Comparison of ENCODE assay signal across 14 mouse cellular contexts in the genomic region with DNA sequence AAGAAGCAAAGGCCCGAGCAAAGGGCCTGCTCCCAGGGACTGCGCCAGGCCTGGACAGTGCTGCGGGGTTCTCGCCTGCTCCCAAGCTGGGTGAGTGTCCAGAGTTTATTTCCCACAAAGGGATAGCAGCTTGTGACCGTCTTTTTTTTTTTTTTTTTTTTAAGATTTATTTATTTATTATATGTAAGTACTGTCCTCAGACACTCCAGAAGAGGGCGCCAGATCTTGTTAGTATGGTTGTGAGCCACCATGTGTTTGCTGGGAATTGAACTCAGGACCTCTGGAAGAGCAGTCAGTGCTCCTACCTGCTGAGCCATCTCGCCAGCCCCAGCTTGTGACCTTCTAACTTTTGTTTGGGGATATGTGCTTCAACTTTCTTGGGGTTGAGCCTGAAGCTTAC. TPM values are rescaled to one million over a fixed set of nuclear protein-coding genes. Genes with fewer than 3 reads are reported as not detected.
A peak's percentile ranks its signal among the peaks of the same experiment; 100 is the strongest.
DNase-seq lines count a peak whose midpoint lies in the region; ATAC-seq and TF ChIP-seq lines count a peak whose summit lies in the region.
"Had no signal": no experiment of that assay in that cellular context is flagged by ENCODE, and none has a peak within 500 bp of the region (broad histone marks: within the 10 kb centered on the region; RNA-seq: fewer than 3 reads in every experiment).

No protein-coding gene starts in this region.

- TF ChIP-seq CTCF in midbrain, postnatal 0 days (IDR thresholded peaks at IDR 0.05), result peak; percentile 50
- peak; percentile 39; the same call in 1 of the 2 replicates for TF ChIP-seq CTCF in small intestine, adult 2 months (IDR thresholded peaks at IDR 0.05; ENCODE audit: extremely low read depth, insufficient read length, insufficient replicate concordance, low read depth, low read length)

- no peak overlapping the region for H3K4me3 ChIP-seq in midbrain, postnatal 0 days (ENCODE audit: low read depth, low read length)
- no peak overlapping the region for H3K4me3 ChIP-seq in midbrain, embryonic 10.5 days
- H3K4me3 ChIP-seq in small intestine, adult 2 months (ENCODE audit: low read depth, low read length), result no peak overlapping the region
- H3K4me3 ChIP-seq: hindbrain, embryonic 12.5 days; midbrain, embryonic 15.5 days had no signal

- WGBS in midbrain, postnatal 0 days, result 77% methylated on average over 7 of the region's 7 CpGs
- 86% methylated on average over 7 of the region's 7 CpGs for WGBS in midbrain, embryonic 10.5 days
- 71% methylated on average over 7 of the region's 7 CpGs for WGBS in small intestine, adult 2 months

- no peak for TF ChIP-seq POLR2A in small intestine, adult 2 months (IDR thresholded peaks at IDR 0.05; ENCODE audit: low read depth, low read length)

- no peak overlapping the region for H3K4me2 ChIP-seq in midbrain, postnatal 0 days (ENCODE audit: low read depth, low read length, poor library complexity, severe bottlenecking)
- H3K4me2 ChIP-seq: hindbrain, embryonic 12.5 days; midbrain, embryonic 15.5 days had no signal

- ATAC-seq in midbrain, postnatal 0 days (ENCODE audit: low FRiP score), result no peak
- ATAC-seq: activated CD4-positive, CD25-positive, alpha-beta regulatory T cell, adult 4 months; forebrain, embryonic 14.5 days; midbrain, embryonic 15.5 days had no signal

- no peaks in the 10 kb centered on the region for H3K9me3 ChIP-seq in midbrain, postnatal 0 days (ENCODE audit: low read length)
- H3K9me3 ChIP-seq in midbrain, embryonic 10.5 days (replicated peaks), result no peaks in the 10 kb centered on the region
- H3K9me3 ChIP-seq: hindbrain, embryonic 12.5 days; midbrain, embryonic 15.5 days had no signal

- H3K27ac ChIP-seq in midbrain, postnatal 0 days (ENCODE audit: low read depth, low read length), result no peak overlapping the region
- no peak overlapping the region for H3K27ac ChIP-seq in midbrain, embryonic 10.5 days (replicated peaks)
- no peak overlapping the region for H3K27ac ChIP-seq in small intestine, adult 2 months (ENCODE audit: insufficient read depth, low read depth, low read length)
- H3K27ac ChIP-seq: hindbrain, embryonic 12.5 days; midbrain, embryonic 15.5 days had no signal

- no peak overlapping the region for H3K9ac ChIP-seq in midbrain, postnatal 0 days (replicated peaks; ENCODE audit: low read length, poor library complexity, severe bottlenecking)
- H3K9ac ChIP-seq: hindbrain, embryonic 12.5 days; midbrain, embryonic 15.5 days had no signal

- peaks cover 69% of the 10 kb centered on the region for H3K36me3 ChIP-seq in midbrain, postnatal 0 days (ENCODE audit: insufficient read depth, low read length)
- H3K36me3 ChIP-seq in midbrain, embryonic 10.5 days, result peaks cover 100% of the 10 kb centered on the region
- peaks cover 80% of the 10 kb centered on the region for H3K36me3 ChIP-seq in small intestine, adult 2 months (ENCODE audit: control insufficient read depth, insufficient read depth, low read length)

- H3K4me1 ChIP-seq in midbrain, postnatal 0 days (ENCODE audit: insufficient read depth, low read length), result no peaks in the 10 kb centered on the region
- H3K4me1 ChIP-seq in midbrain, embryonic 10.5 days, result no peaks in the 10 kb centered on the region
- H3K4me1 ChIP-seq in small intestine, adult 2 months (ENCODE audit: control insufficient read depth, insufficient read depth, insufficient read length, low read length), result no peaks in the 10 kb centered on the region
- H3K4me1 ChIP-seq: hindbrain, embryonic 12.5 days; midbrain, embryonic 15.5 days had no signal

- H3K27me3 ChIP-seq in midbrain, postnatal 0 days (ENCODE audit: insufficient read depth, low read length), result no peaks in the 10 kb centered on the region
- no peaks in the 10 kb centered on the region for H3K27me3 ChIP-seq in midbrain, embryonic 10.5 days (ENCODE audit: low read depth, poor library complexity, severe bottlenecking)
- no peaks in the 10 kb centered on the region for H3K27me3 ChIP-seq in small intestine, adult 2 months (ENCODE audit: control insufficient read depth, insufficient read depth, low read length)
- H3K27me3 ChIP-seq: hindbrain, embryonic 12.5 days; midbrain, embryonic 15.5 days had no signal

- DNase-seq in heart, postnatal 4 days, result peak; percentile 51
- DNase-seq in heart, adult 9 months (ENCODE audit: low spot score in 2 of 2), result no peak
- DNase-seq in midbrain, postnatal 0 days (ENCODE audit: low spot score), result peak; percentile 44
- DNase-seq in midbrain, embryonic 10.5 days (ENCODE audit: low spot score), result no peak
- peak; percentile 35 for DNase-seq in brain, adult 2 months (ENCODE audit: low read depth, low spot score)
- DNase-seq in cerebellum, adult 18-20 months, result no peak
- DNase-seq in urinary bladder, postnatal 14 days (ENCODE audit: low spot score), result no peak
- DNase-seq: cerebellum, postnatal 36 days; right cerebral cortex, postnatal 25 days had no signal

RNA-seq across cellular contexts. Expression of a gene that starts 8.7 kb away (rescaled TPM):
- 10 to 100 TPM; 58.2 to 59.4 TPM for total RNA-seq in heart, postnatal 4 days (2021)
- 66.3 and 112 TPM in 2 replicates for total RNA-seq in midbrain, postnatal 0 days (2014; rRNA removed)
- polyA plus RNA-seq in midbrain, postnatal 0 days (2015; fragmentation: Nextera tagmentation; extraction: Ambion mirVana), result 78.6 and 88.8 TPM in 2 replicates
- polyA plus RNA-seq in midbrain, embryonic 10.5 days (2016; fragmentation: Nextera tagmentation; extraction: Ambion mirVana), result 161 and 171 TPM in 2 replicates
- polyA plus RNA-seq in small intestine, adult 2 months (2012; rRNA removed), result 20.5 and 31.3 TPM in 2 replicates

RNA-seq across cellular contexts. Expression of a gene that starts 10.0 kb away (rescaled TPM):
- total RNA-seq in heart, postnatal 4 days (2021), result 10 to 100 TPM; 78.9 to 84.2 TPM
- total RNA-seq in midbrain, postnatal 0 days (2014; rRNA removed), result 90.9 and 102 TPM in 2 replicates
- polyA plus RNA-seq in midbrain, postnatal 0 days (2015; fragmentation: Nextera tagmentation; extraction: Ambion mirVana), result 155 and 158 TPM in 2 replicates
- 159 and 172 TPM in 2 replicates for polyA plus RNA-seq in midbrain, embryonic 10.5 days (2016; fragmentation: Nextera tagmentation; extraction: Ambion mirVana)
- polyA plus RNA-seq in small intestine, adult 2 months (2012; rRNA removed), result 113 and 159 TPM in 2 replicates

RNA-seq across cellular contexts. Expression of a gene that starts 18.3 kb away (rescaled TPM):
- total RNA-seq in heart, postnatal 4 days (2021), result 10 to 100 TPM; 78.1 to 95.5 TPM
- total RNA-seq in midbrain, postnatal 0 days (2014; rRNA removed), result 111 and 123 TPM in 2 replicates
- 279 and 316 TPM in 2 replicates for polyA plus RNA-seq in midbrain, postnatal 0 days (2015; fragmentation: Nextera tagmentation; extraction: Ambion mirVana)
- polyA plus RNA-seq in midbrain, embryonic 10.5 days (2016; fragmentation: Nextera tagmentation; extraction: Ambion mirVana), result 235 and 260 TPM in 2 replicates
- 34.5 and 36.4 TPM in 2 replicates for polyA plus RNA-seq in small intestine, adult 2 months (2012; rRNA removed)

RNA-seq across cellular contexts. Expression of a gene that starts 18.5 kb away (rescaled TPM):
- total RNA-seq in heart, postnatal 4 days (2021), result 10 to 100 TPM; 49.4 to 49.5 TPM
- total RNA-seq in midbrain, postnatal 0 days (2014; rRNA removed), result 35.5 and 37.2 TPM in 2 replicates
- polyA plus RNA-seq in midbrain, postnatal 0 days (2015; fragmentation: Nextera tagmentation; extraction: Ambion mirVana), result 27.2 and 32.7 TPM in 2 replicates
- polyA plus RNA-seq in midbrain, embryonic 10.5 days (2016; fragmentation: Nextera tagmentation; extraction: Ambion mirVana), result 50.7 and 53.1 TPM in 2 replicates
- 67.9 and 98.1 TPM in 2 replicates for polyA plus RNA-seq in small intestine, adult 2 months (2012; rRNA removed)

RNA-seq across cellular contexts. Expression of a gene that starts 26.2 kb away (rescaled TPM):
- total RNA-seq in heart, postnatal 4 days (2021), result 10 to 100 TPM; 32.8 to 33.2 TPM
- total RNA-seq in midbrain, postnatal 0 days (2014; rRNA removed), result 141 and 156 TPM in 2 replicates
- 17.5 TPM in 2 replicates for polyA plus RNA-seq in midbrain, postnatal 0 days (2015; fragmentation: Nextera tagmentation; extraction: Ambion mirVana)
- 5.0 and 5.4 TPM in 2 replicates for polyA plus RNA-seq in midbrain, embryonic 10.5 days (2016; fragmentation: Nextera tagmentation; extraction: Ambion mirVana)
- 111 and 153 TPM in 2 replicates for polyA plus RNA-seq in small intestine, adult 2 months (2012; rRNA removed)

Comparison
In these comparisons a context has a peak if more than half of its experiments do, and no peak if none do; other contexts are left out.
1. DNase-seq: peak in heart, postnatal 4 days (single experiment), midbrain, postnatal 0 days (single experiment) and brain, adult 2 months (single experiment); none in heart, adult 9 months (0 of 2), midbrain, embryonic 10.5 days (single experiment), cerebellum, adult 18-20 months (0 of 2) and urinary bladder, postnatal 14 days (single experiment).